Mouse (Mus musculus) left cerebral cortex, postnatal 25 days (tissue): ENCODE results near the gene Pdcd1lg2. TPM values are rescaled to one million over a fixed set of nuclear protein-coding genes. Genes with fewer than 3 reads are reported as not detected.

Experiments used
- DNase-seq, 2 experiments: peaks; one replicate each; pipeline ENCODE4 v3.0.0; 2022; ENCODE audit warnings: low spot score in 2 of 2, mixed read lengths in 1 of 2
- intact Hi-C: fragments of 180-260 bp; cut with DNase I; formaldehyde crosslinking; loops from one replicate; pipeline ENCODE4 v1.15.1; 2025
- total RNA-seq, 2 experiments: library from RNA; stranded (reverse); gene quantifications; 2 replicates each; pipeline ENCODE4 v1.2.3; 2021

Pdcd1lg2 gene
- total RNA-seq = under 1 TPM in 1 of 2 experiments, not detected in 1; 0.21 TPM

DNA sequence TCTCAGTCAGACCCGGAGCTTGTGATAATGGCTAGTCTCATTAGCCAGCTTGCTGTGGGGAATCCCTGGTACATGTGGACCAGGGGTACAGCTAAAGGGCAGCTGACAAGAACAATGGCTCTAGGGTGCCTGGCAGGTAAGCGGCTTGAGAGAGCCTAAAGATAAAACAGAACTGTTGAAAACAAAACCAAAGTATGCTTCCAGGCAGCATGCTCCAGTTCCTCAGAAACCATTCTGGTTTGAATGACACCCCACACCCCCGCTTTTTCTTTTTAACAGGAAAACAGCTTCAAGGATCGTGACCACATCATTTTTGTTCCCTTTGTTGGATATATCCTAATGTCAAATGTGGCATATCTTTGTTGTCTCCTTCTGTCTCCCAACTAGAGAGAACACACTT, at the start of gene Pdcd1lg2:
Gene Pdcd1lg2, plus strand, starts transcription at position 301 of the 400 bp plus-strand sequence.
- intact Hi-C loops = no loop called here
- no peak for DNase-seq

DNA sequence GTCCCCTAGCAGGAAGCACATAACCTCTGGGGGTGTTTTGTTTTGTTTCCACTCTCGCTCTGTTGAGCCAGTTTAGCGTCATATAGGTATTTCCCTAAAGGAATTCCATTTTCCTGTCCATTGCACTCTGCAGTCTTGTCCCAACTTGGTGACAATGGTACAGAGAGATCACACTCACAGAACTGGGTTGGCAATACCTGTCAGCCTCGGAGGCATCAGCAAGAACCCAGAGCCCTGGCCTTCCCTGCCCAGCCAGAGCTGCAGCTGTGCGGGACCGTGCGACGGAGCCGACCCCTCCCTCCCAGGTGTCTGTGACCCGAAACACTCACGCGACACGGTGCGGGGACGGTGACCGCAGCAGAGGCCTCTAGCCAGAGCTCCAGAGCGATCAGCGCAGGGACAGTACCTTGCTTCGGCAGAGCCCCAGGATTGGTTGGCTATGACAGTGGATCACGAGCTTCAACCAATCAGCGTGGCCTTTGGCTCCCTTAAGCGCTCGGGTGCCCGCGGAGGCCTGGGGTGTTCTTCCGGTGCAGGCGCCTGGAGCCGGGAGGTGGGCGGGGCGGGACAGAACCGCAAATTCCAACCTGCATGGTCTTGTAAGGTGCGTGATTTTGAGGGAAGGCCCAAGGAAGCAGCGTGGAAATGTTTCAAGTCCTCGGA, 49.1 kb upstream of the Pdcd1lg2 start:
- intact Hi-C loops = loop anchor here (2.0 to 5.0 kb wide), 3 partner anchors 109 to 201 kb away; partner anchors contain the start of gene Jak2
- DNase-seq = peak; percentile 91 to 97

DNA sequence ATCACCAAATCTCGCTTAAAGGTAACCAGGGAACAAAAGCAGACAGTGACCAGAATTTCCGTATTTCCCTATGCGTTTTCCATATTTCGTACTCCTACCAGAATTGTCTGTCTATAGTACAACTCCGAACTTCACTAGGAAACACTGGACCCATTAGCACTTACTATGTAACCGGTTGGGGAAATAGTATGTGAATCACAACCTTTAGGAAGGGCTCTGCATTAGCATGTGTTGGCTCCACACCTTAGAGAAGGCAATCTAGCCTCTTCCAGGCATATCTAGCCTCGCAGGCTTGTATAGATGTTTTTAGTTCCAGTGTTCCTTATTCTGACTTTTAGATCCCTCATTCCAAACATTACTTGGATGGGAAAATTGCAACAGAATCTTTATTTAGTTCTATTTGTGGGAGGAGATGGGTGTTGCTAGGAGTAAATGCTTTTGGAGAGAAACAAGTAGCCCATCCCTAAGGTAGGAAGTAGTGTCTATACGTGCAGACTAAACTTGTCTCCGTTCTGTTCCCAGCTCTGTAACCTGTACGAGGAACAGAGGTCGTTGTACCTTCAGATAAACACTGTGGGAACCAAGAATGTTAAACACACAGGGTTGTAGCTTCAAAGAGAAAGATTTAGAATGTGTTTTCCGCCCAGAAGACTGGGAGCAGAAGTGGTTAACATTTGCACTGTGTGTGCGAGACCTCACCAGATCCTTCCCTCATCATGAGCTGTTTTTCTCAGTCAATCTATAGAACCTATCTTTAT, 48.4 kb upstream of the Pdcd1lg2 start:
- no peak for DNase-seq
- intact Hi-C loops = loop anchor here (5.0 kb wide), 2 partner anchors 110 to 200 kb away; partner anchors contain the start of gene Jak2

DNA sequence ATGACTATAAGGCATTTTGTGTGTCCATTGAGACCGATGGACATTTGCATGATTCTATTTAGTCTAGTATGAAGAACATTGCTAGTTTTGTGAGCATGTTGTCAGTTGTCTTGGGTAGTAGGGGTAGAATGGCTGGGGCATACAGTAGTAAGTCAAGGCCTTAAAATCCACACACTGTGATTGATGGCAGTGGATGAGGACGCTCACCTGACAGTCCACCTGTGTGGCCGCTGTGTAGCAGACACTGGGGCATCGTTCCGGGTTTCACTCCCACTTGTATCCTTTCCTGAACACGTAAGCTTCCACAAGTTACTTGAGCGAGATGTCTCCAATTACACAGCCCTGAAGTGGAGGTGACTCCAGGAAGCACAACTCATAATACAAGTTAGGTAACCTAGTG, 47.2 kb upstream of the Pdcd1lg2 start:
- DNase-seq = no peak
- intact Hi-C loops = loop anchor here (5.0 kb wide), 2 partner anchors 111 to 199 kb away; partner anchors contain the start of gene Jak2

DNA sequence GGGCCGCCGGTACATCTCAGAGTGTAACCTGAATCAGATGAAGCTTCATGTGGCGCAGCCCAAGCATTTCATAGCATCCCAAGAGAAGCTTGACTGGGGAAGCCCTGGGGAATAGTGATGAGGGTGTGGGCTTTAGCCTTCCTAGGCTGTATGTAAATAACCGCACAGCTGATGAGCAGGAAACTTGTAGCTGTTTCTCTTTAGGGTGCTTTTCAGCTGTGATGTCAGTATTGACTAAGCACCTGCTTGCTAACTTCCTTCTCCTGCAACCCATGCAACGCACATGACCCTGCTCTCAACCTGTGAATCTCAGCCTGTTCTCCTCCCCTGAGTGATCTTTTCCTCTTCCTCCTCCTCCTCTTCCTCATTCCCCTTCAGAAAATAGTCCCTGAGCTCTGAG, 46.6 kb upstream of the Pdcd1lg2 start:
- no peak for DNase-seq
- intact Hi-C loops = loop anchor here (5.0 kb wide), 2 partner anchors 112 to 198 kb away; partner anchors contain the start of gene Jak2

DNA sequence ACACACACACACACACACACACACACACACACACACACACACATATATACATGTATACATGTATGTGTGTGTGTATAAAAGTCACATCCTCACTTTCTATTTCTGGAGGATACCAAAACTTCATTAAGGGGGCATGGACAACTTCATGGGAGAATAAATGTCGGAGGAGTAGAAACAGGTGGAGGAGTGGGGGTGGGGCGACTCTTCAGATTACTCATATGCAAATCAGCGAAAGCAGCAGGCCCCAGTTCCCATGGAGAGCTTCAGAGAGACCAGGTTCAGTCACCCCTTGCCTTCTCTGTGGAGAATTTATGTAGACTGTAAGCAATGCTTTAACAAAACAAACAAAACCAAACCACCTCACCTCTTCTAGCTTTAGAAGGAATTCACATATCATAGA, 45.6 kb upstream of the Pdcd1lg2 start:
- DNase-seq = no peak
- intact Hi-C loops = no loop called here

DNA sequence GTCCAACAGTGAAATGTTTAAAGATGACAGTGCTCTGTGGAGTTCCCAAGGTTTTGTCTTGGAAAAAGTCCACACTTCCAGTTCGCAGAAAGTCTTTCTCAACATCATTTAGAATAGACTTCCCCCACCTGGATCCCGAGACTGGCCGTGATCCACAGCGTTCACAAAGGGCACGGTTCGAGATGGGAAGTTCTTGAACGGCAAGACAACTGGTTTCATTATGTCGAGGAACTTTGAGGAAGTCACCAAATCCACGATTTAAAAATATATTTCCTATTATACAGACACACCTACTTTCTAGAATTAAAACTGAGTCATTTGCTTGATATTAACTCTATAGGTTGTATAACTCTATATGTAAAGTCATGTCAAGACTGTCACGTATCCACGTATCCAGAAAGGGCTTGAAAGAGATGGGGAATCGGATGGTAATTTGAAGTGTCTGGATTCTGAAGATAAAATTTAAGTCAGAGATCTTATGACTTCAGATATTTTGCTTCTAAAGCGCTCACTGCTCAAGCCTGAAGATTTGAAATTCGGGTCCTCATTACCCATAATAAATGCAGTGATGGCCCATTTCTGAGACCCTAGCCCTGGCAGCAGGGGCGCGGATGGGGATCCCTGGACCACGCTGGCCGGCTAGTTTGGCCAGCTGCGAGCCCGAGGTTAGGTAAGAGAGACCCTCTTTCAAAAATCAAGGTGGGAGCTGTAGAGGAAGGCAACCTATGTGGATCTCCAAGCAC, 44.3 kb upstream of the Pdcd1lg2 start:
- intact Hi-C loops = no loop called here
- DNase-seq = no peak

DNA sequence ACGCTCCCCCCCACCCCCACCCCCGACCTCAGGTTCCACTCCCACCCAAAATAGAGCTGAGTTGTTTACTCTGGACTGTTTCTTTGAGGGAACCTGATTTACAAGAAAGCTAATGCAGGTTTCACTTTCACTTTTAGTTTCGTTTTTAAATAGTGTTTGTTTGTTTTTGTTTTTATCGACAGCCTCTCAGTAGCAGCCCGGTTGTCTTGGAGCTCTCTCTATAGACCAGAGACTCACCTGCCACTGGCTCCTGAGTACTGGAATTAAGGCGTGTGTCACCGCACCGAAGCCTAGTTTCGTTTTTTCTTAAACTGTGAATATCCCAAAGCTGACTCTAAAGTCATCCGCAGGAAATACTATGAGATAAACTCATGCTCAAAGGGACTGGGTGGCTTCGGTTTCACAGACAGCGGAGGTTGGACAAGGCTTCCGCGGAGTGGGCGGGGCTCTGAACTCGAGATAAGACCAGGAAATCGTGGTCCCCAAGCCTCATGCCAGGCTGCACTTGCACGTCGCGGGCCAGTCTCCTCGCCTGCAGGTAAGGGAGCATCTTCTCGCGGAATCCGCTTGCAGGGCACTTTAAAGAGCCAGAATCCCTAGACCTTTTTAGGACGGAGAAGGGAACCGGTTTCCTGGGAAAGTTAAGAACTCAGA, 43.6 kb upstream of the Pdcd1lg2 start, which contains the start of the genes Plgrkt and Cd274:
Gene Plgrkt, minus strand, starts transcription at position 422 of the 654 bp plus-strand sequence.
Gene Cd274, plus strand, starts transcription at position 487 of the 654 bp plus-strand sequence.
- intact Hi-C loops = no loop called here
- peak; percentile 48 to 53 for DNase-seq

DNA sequence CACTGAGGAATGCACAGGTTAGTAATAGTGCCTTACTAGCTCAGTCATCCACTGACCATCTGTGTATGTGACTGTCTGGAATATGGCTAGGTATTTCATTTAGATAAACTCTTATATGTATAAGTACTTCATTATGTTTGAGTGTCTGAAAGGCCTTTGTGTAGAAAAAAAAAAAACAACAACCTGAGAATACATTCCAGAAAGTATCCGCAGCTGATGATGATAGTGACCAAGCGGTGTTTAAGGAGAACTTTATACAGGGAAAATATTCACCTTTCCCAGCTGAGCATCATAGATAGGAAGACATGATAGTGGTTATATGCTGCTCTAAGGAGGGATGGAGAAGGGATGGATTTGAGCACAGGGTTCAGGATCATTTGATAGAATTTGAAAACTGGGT, 42.7 kb upstream of the Pdcd1lg2 start:
- intact Hi-C loops = no loop called here
- no peak for DNase-seq

DNA sequence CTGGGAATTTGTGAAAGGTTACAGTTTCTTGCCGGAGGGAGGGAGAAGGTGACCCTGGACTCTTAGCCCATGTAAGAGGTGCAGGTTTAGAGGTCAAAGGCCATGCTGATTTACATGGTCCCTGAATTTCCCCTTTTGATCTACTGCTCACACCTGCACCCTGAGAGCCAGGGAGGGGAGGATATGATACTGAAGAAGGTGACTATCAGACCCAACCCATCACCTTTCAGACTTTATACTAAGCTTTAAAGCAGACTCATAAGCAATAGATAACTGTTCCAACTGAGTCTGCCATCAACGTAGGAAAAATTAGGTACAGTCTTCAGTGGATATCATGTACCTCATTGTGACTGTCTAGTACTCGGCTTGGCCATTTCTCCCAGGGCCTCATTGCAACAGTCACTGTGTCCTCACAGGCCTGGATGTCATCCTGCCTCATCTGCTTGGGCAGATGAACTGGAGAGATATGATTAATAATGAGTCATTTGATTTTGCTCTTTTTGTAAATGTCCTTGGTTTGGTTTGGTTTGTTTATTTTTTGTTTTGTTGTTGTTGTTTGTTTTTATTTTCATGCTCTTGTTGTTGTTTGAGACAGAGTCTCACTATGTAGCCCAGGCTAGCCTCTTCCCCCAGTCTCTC, 41.9 kb upstream of the Pdcd1lg2 start:
- no peak for DNase-seq
- intact Hi-C loops = no loop called here

DNA sequence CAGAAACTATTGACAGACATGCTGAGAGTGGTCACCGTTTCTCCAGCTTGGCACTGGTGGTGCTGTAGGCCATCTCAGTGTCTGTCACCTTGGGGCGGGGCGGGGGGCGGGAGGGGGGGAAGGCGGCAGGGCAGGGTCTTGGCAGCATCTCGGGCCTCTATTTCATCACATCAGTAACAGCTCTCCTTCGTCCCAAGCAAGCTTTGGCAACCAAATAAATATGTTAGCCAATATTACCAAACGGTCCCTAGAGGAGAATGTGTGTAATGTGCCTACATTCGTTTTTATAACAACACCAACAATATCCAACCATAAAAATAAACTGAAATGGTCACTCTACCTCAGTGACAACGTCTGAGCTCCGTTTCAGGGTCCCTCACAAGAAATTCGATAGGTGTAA, 40.6 kb upstream of the Pdcd1lg2 start:
- intact Hi-C loops = no loop called here
- DNase-seq = no peak

DNA sequence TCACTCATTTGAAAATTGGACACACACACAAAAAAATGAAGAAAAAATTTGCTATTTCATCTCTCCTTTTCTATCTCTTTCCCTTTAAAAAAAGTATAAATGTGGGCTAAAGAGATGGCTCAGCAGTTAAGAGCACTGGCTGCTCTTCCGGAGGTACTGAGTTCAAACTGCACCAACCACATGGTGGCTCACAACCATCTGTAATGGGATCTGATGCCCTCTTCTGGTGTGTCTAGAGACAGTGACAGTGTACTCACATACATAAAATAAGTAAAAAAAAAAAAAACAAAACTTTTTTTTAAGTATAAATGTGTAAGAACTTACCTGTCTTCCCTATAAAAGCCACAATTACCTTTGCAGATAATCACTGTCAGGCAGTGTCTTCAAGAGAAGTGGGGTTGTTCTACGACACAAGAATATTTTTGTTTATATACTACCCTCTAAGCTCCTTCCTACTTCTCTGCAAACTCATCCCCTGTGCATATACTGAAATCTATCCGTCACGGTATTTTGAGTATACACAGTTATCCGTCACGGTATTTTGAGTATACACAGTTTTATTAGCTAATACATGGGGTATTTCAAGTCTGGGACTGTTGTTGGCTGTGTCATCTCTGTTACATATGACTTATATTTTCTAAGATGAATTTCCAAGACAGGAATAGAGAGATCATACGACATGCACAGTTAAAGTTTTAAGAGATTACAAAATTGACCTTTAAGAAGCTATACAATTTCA, 40.0 kb upstream of the Pdcd1lg2 start:
- no peak for DNase-seq
- intact Hi-C loops = no loop called here

DNA sequence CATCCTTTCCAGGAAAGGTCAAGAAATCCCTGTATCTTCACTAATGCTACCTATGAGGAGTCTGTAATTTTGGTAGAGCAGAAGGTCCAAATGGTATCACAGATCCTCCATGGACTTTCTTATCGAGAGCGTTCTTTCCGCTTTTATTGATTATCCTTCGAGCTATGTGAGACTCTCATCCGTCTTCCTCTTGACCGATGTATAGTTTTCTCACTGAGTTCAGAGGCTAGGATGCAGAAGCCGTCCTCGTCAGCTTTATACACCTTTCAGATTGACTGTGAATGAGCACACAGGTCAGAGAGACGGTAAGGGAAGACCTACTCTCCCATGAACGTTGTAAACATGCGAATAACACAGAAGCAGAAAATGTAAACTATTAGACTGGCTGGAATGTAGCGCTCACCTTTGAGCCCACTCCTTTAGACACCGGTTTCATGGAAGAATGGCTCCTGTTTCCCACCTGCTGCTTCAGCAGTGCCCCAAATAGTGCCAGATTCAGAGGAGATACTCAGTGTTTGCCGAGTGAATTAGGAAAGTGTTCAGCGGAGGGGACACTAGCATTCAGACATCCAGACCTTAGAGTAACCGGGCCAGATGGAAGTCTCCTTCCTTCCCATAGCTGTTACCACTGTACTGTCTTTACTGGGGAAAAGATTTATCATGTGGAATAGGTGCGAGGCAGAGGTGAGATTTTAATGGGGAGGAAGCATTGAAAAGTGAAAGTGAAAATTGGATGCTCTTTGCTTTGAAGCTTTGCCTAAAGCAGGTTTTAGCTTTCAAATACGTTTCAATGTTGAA, 39.2 kb upstream of the Pdcd1lg2 start:
- intact Hi-C loops = no loop called here
- no peak for DNase-seq

DNA sequence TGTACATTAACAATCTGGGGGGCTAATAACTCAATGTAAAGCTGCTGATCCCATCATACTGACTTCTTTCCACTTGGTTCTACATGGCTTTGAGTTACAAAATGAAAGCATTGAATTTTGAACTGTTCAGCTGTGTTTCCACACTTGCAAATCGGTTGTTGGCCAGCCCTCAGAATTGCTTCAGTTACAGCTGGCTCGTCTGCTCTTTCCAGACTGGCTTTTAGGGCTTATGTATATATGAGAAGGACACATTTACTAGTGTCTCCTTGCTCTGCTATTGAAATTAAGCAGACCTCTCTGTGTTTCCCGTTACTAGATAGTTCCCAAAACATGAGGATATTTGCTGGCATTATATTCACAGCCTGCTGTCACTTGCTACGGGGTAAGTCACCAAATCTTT, 38.6 kb upstream of the Pdcd1lg2 start:
- intact Hi-C loops = no loop called here
- DNase-seq = peak; percentile 33 to 66

DNA sequence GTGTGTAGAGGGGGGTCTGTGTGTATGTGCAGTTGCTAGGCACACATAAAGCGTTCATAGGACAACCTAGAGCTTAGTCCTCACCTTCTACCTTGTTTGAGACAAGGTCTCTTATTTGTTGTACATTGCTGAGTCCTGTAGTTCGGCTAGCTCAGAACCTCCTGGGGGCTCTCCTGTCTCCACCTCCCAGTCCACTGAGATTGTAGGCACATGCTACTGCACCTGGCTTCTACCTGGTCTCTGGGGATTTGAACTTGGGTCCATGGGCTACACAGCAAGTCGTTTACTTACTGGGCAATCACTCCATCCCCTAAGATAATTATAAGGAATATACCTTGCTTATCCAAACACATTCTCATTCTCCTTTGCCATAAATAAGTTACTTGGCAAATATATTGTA, 38.1 kb upstream of the Pdcd1lg2 start:
- intact Hi-C loops = no loop called here
- no peak for DNase-seq

DNA sequence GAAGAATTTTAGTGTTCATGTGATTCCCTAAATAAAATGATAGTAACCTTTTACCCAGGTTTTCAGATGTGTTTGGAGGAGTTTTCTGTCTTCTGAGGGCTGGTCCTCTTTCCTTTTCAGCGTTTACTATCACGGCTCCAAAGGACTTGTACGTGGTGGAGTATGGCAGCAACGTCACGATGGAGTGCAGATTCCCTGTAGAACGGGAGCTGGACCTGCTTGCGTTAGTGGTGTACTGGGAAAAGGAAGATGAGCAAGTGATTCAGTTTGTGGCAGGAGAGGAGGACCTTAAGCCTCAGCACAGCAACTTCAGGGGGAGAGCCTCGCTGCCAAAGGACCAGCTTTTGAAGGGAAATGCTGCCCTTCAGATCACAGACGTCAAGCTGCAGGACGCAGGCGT, 37.3 kb upstream of the Pdcd1lg2 start:
- DNase-seq = no peak
- intact Hi-C loops = no loop called here

DNA sequence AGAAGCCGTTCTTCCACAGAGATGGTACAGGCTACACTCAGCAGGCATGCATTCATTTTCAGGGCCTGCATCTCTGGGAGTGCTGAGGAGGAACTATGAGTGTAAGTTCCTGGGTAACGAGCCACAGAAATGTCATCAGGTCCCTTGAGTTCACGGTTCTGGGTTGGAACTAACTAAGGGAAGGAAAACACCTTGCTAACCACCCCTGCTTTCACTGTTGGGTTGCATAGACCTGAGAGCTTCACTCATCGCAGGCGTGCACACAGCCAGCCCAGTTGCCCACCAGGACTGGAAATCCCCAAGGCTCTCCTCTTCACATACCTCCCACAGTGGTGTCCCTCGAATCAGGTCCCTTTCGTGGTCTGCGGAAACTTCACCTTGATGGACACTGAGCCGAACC, 35.8 kb upstream of the Pdcd1lg2 start:
- intact Hi-C loops = no loop called here
- no peak for DNase-seq

DNA sequence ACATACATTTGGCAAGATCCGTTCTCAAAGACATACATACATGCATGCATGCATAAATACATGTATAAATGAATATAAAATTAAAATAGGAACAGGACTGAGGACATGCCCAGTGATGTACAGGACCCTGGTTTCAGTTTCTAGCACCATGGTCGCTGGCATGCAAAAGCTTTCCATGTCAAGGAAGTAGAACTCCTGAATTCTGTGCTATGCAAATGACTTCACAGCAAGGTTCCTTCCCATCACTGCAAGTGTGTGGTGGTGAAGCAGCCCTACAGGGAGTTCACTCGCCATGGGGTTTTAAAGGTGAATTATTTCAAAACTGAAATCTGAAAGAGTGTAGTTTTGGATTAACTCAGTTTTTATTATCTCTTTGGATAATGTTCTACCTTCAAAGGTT, 34.3 kb upstream of the Pdcd1lg2 start:
- DNase-seq = no peak
- intact Hi-C loops = no loop called here
